Mouse (Mus musculus) neural tube, embryonic 12.5 days (tissue): ENCODE results near the gene Rims1. TPM values are rescaled to one million over a fixed set of nuclear protein-coding genes. Genes with fewer than 3 reads are reported as not detected.

ENCODE experiments used
- ATAC-seq: fragments of 200-750 bp; cut with Nextera tagmentation; 2 replicates; pipeline ENCODE4 v1.8.0; 2017; ENCODE audit warnings: low read depth, mild to moderate bottlenecking, moderate TSS enrichment, moderate library complexity; ENCODE audit not compliant: low FRiP score
- H3K27ac ChIP-seq: fragments of 300-500 bp; sonication (generic); 2 replicates; pipeline ENCODE4 v1.5.1; 2016
- H3K27me3 ChIP-seq: fragments of 300-500 bp; sonication (generic); replicated peaks from 2 replicates; pipeline ENCODE4 v1.6.1; 2016; ENCODE audit warnings: mild to moderate bottlenecking
- H3K36me3 ChIP-seq: fragments of 300-500 bp; sonication (generic); 2 replicates; pipeline ENCODE4 v1.6.1; 2016; ENCODE audit warnings: mild to moderate bottlenecking
- H3K4me1 ChIP-seq: fragments of 300-500 bp; sonication (generic); 2 replicates; pipeline ENCODE4 v1.6.1; 2016
- H3K4me2 ChIP-seq: fragments of 300-500 bp; sonication (generic); replicated peaks from 2 replicates; pipeline ENCODE4 v1.6.1; 2016; ENCODE audit warnings: mild to moderate bottlenecking
- H3K4me3 ChIP-seq: fragments of 300-500 bp; sonication (generic); 2 replicates; pipeline ENCODE4 v1.5.1; 2016
- H3K9ac ChIP-seq: fragments of 300-500 bp; sonication (generic); 2 replicates; pipeline ENCODE4 v1.6.1; 2016; ENCODE audit warnings: mild to moderate bottlenecking
- H3K9me3 ChIP-seq: fragments of 300-500 bp; sonication (generic); 2 replicates; pipeline ENCODE4 v1.6.1; 2016; ENCODE audit warnings: mild to moderate bottlenecking
- WGBS: fragments of 180-500 bp; shearing (Covaris S2); methylation state at CpG from one replicate; pipeline ENCODE4 v1.1.7; 2016; 5-methylcytosine and 5-hydroxymethylcytosine counted together
- polyA plus RNA-seq: library from polyadenylated mRNA; unstranded; fragments of >200 nt; fragmentation: Nextera tagmentation; extraction: Ambion mirVana; gene quantifications from 2 replicates; pipeline ENCODE4 v1.2.1, GENCODE M21; 2016

Rims1 gene
- polyA plus RNA-seq, 1 experiment from 2014 or later = 6.9 TPM

GRCm38 (mm10) chr1:22293953-22294352 is 511.8 kb downstream of the Rims1 start:
- H3K9me3 ChIP-seq = no peaks in the 10 kb centered on the region
- WGBS = 13% methylated on average over 3 of the region's 3 CpGs
- ATAC-seq = no peak
- H3K4me3 ChIP-seq = no peak overlapping the region
- H3K36me3 ChIP-seq = no peaks in the 10 kb centered on the region
- no peak overlapping the region for H3K27ac ChIP-seq
- no peaks in the 10 kb centered on the region for H3K27me3 ChIP-seq
- H3K4me1 ChIP-seq = no peaks in the 10 kb centered on the region
- H3K4me2 ChIP-seq = no peak overlapping the region
- H3K9ac ChIP-seq = no peak overlapping the region

DNA sequence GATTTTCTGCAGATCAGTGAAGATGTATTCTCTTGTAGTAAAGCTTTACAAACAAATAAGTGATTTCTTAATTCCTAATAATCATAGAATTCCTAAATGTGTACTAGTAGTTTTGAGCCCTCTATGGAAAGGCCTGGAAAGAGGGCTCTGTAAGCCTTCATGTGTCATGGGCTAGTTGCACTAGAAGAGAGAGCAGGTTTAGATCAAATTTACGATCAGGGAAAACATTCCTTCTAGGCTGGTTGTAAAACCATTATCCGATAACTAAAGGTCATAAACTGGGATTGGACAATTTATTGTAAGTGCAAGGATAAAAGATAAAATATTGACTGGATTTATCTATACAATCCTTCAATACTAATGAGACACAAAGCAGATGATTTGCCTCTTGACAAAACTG is 512.5 kb downstream of the Rims1 start:
- H3K27ac ChIP-seq = no peak overlapping the region
- no peak for ATAC-seq
- H3K27me3 ChIP-seq = no peaks in the 10 kb centered on the region
- H3K36me3 ChIP-seq = no peaks in the 10 kb centered on the region
- H3K9ac ChIP-seq = no peak overlapping the region
- no peak overlapping the region for H3K4me2 ChIP-seq
- H3K4me1 ChIP-seq = no peaks in the 10 kb centered on the region
- no peaks in the 10 kb centered on the region for H3K9me3 ChIP-seq
- no peak overlapping the region for H3K4me3 ChIP-seq
- 51% methylated on average over 2 of the region's 2 CpGs for WGBS

- no peaks in the 10 kb centered on the region for H3K9me3 ChIP-seq
- H3K27me3 ChIP-seq = no peaks in the 10 kb centered on the region
- no peak overlapping the region for H3K9ac ChIP-seq
- WGBS = 68% methylated on average over 2 of the region's 2 CpGs
- H3K4me2 ChIP-seq = no peak overlapping the region
- H3K4me1 ChIP-seq = no peaks in the 10 kb centered on the region
- ATAC-seq = no peak
- no peak overlapping the region for H3K27ac ChIP-seq
- no peaks in the 10 kb centered on the region for H3K36me3 ChIP-seq
- H3K4me3 ChIP-seq = no peak overlapping the region
Observed at GRCm38 (mm10) chr1:22286807-22287206, 519.0 kb downstream of the Rims1 start.

DNA sequence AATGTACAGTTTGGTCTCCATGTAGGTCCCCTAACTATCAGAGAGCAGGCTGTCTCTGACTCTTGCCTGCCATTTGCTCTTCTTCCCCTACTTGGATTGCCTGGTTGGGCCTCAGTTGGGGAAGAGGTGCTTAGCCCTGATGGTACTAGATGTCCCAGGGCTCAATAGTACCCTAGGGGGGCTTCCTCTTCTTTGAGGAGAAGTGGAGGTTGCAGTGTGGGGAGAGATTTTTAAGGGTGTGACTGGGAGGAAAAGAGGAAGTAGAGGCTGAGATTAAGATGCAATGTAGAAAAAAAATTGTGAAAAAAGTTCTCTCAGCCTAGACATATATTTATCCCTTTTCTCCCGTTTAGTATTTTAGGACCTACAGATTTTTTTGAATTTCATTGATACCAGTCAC is 525.8 kb downstream of the Rims1 start:
- Histone ChIP-seq H3K9me3 (no peaks in the 10 kb centered on the region), H3K27ac (no peak overlapping the region), H3K36me3 (no peaks in the 10 kb centered on the region), H3K4me1 (no peaks in the 10 kb centered on the region), H3K9ac (no peak overlapping the region), H3K4me2 (no peak overlapping the region), H3K4me3 (no peak overlapping the region), H3K27me3 (no peaks in the 10 kb centered on the region)
- WGBS = 86% methylated on average over 1 of the region's 1 CpGs
- ATAC-seq = no peak

DNA sequence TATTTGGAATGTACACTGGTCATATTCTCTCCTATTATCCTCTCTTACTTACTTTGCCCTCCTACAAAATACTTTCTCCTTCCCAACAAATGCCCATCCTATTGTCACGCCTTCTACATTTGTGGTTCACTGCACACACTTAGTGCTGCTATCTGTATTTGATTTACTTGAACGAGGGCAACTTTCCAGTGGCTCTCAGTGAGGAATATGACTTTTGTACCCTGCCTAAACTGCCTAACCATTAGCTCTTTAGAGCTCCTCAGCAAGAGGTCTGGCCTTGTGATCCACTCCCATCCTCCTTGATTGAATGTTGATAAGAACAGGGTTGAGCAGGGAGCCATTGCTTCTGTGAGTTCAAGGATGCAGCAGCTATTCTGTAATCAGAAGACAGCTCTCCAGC is 531.7 kb downstream of the Rims1 start:
- Histone ChIP-seq H3K27me3 (no peaks in the 10 kb centered on the region), H3K4me2 (no peak overlapping the region), H3K27ac (no peak overlapping the region), H3K4me1 (no peaks in the 10 kb centered on the region), H3K36me3 (no peaks in the 10 kb centered on the region), H3K9me3 (no peaks in the 10 kb centered on the region), H3K4me3 (no peak overlapping the region), H3K9ac (no peak overlapping the region)
- 76% methylated on average over 2 of the region's 2 CpGs for WGBS
- ATAC-seq = no peak

DNA sequence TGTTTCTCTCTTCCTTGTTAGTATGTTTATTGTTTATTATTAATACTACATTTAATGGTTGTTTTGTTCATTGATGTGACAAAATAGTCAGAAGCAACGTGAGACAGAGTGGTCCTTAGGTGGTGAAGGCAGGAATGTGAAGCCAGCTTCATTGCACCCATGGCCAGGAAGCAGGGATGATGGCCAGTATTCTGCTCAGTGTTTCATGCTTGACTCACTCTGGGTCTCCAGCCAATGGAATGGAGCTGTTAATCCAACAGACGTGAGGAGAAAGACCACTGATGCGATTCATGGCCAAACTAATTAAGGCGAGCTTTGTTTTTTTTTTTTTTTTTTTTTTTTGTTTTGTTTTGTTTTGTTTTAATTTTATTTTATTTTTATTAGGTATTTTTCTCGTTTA is 535.7 kb downstream of the Rims1 start:
- Histone ChIP-seq H3K4me3 (no peak overlapping the region), H3K9ac (no peak overlapping the region), H3K36me3 (no peaks in the 10 kb centered on the region), H3K27me3 (no peaks in the 10 kb centered on the region), H3K4me2 (no peak overlapping the region), H3K9me3 (no peaks in the 10 kb centered on the region), H3K27ac (no peak overlapping the region), H3K4me1 (no peaks in the 10 kb centered on the region)
- 75% methylated on average over 5 of the region's 5 CpGs for WGBS
- no peak for ATAC-seq

DNA sequence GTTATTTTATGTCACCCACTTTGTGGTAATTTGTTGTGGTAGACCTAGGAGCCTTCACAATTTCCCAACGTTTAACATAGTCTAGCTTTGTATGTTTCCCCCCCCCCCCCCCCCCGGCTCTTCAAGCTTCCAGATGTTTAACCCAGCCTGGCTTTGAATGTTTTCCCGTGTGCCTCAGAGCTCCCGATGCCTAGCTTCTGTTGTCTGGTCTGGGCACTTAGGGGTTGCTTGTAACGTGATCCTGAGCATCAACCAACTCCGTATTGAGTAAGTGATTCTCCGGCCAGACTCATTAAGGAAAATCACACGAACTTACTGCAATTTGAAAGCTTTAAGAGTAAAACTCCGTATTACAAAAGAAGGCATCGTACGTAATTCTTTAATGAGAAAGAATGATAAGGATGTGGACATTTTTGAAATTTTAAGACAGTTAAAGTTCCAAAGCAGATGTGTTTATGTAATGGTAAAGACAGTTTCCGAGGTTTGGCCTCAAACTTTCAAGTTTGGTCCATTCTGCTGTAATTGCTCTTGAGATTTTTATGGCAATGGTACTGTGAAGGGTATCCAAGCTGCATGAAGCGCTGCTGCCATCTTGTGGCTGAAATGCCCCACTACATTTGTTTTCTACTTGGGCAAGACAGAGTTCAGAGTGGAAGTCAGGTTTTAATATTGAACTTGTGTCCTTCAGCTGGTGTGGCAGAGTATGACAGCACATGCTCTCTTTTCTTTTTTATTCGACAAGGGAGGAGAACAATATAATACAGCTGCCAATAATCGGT is 537.0 kb downstream of the Rims1 start:
- Histone ChIP-seq H3K9me3 (no peaks in the 10 kb centered on the region), H3K9ac (no peak overlapping the region), H3K27me3 (no peaks in the 10 kb centered on the region), H3K4me2 (no peak overlapping the region), H3K36me3 (no peaks in the 10 kb centered on the region), H3K4me3 (no peak overlapping the region), H3K27ac (no peak overlapping the region), H3K4me1 (no peaks in the 10 kb centered on the region)
- peak; percentile 66 for ATAC-seq
- 36% methylated on average over 15 of the region's 15 CpGs for WGBS

- H3K36me3 ChIP-seq = no peaks in the 10 kb centered on the region
- H3K9ac ChIP-seq = no peak overlapping the region
- H3K27me3 ChIP-seq = no peaks in the 10 kb centered on the region
- no peak overlapping the region for H3K4me2 ChIP-seq
- H3K4me3 ChIP-seq = no peak overlapping the region
- 46% methylated on average over 10 of the region's 10 CpGs for WGBS
- ATAC-seq = 0 out of 2 replicates have a peak, but pooled peaks have one; percentile 54
- no peak overlapping the region for H3K27ac ChIP-seq
- H3K9me3 ChIP-seq = no peaks in the 10 kb centered on the region
- H3K4me1 ChIP-seq = no peaks in the 10 kb centered on the region
Observed at GRCm38 (mm10) chr1:22266491-22266890, 539.3 kb downstream of the Rims1 start.

DNA sequence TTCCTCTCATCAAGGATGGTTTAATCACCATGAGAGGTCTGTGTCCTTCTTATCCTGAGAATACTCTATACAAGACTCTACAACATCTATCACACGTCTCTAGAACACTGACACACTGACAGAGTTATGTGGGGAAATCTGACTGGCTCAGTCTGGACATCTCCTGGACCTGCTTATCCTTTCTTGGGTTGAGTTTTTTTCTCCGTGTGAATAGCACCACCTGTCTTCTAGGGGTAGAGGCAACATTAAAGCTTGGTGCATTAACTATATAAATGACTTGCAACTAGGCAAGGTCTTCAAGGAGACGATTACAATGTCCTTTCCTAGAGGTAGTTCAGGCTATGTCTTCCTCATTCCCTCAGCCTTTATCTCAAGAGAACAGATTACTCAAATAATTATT is 540.3 kb downstream of the Rims1 start:
- ATAC-seq = no peak
- 78% methylated on average over 3 of the region's 3 CpGs for WGBS
- Histone ChIP-seq H3K36me3 (no peaks in the 10 kb centered on the region), H3K9ac (no peak overlapping the region), H3K4me1 (no peaks in the 10 kb centered on the region), H3K9me3 (no peaks in the 10 kb centered on the region), H3K4me3 (no peak overlapping the region), H3K27me3 (no peaks in the 10 kb centered on the region), H3K27ac (no peak overlapping the region), H3K4me2 (no peak overlapping the region)

DNA sequence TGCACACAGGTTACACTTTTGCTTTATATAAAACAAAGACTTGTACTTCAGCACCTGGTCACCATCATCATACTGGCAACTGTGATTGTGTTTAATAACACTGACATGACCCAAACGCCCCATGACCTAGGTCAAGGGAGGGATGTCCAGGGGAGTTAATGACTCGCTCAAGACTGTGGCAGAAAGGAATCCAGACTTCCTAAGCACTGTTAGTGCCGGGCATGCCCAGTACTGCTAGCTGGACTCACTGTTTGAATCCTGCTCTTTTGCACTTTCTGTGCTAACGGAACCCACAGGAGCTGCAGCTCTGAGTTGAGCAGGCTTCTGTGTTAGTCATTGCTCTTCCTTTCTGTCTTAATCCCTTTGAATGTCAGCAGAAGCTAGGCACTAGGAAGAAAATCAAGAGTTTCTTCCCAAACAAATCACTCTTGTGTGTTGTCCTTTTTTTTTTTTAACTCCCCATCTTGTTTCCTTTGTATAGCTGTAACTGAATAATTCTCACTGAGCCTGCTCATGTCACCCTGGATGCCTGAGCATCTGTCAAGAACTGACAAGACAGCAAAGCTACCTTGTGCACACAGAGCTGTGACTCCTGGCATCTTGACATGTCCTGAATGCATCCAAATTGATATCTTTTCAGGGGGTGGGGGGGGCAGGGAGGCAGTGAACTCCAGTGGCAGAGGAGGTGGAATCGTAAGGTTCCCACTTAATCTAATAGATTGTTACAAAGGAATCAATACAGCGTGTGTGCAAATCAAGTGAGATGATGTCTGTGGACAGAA is 543.4 kb downstream of the Rims1 start:
- Histone ChIP-seq H3K4me2 (no peak overlapping the region), H3K36me3 (no peaks in the 10 kb centered on the region), H3K4me1 (no peaks in the 10 kb centered on the region), H3K9ac (no peak overlapping the region), H3K4me3 (no peak overlapping the region), H3K27me3 (no peaks in the 10 kb centered on the region), H3K27ac (no peak overlapping the region), H3K9me3 (no peaks in the 10 kb centered on the region)
- WGBS = 62% methylated on average over 6 of the region's 6 CpGs
- no peak for ATAC-seq

DNA sequence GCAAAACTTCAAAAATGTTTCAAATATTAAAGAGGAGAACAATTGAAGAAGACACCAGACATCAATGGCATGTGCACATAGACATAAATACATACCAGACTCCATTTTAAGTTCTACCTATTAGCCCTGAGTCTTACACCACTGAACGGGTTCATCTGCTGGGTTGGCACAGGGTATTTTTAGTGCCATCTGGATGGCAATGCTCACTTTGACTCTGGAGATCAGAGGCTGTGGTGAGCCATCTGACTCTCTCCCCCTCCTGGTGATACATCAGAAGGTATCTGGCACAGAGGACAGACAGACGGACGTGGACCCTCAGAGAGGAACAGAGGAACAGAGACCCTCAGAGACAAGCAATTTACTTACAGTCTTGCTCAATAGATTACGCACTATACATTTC is 544.1 kb downstream of the Rims1 start:
- WGBS = 84% methylated on average over 4 of the region's 4 CpGs
- Histone ChIP-seq H3K27ac (no peak overlapping the region), H3K9ac (no peak overlapping the region), H3K9me3 (no peaks in the 10 kb centered on the region), H3K36me3 (no peaks in the 10 kb centered on the region), H3K4me1 (no peaks in the 10 kb centered on the region), H3K4me2 (no peak overlapping the region), H3K4me3 (no peak overlapping the region), H3K27me3 (no peaks in the 10 kb centered on the region)
- no peak for ATAC-seq

DNA sequence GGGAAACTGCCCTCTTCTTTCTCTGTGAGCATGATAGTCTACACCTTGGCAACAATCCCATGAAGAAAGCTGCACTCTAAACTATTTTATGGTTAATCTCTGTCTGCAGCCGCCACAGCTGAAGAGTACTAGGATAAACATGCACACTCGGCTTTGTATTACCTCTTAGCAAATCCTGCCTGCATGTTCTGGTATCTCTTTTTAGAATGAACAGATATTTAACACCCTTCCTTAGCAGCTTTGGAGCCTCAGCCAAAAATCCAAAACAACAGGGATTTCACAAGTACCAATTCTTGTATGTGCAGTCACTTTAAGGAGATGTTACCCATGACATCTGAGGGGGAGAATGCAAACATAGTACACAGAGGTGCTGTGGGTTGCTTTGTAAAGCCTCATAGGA is 545.5 kb downstream of the Rims1 start:
- no peak for ATAC-seq
- Histone ChIP-seq H3K4me2 (no peak overlapping the region), H3K9ac (no peak overlapping the region), H3K27ac (no peak overlapping the region), H3K9me3 (no peaks in the 10 kb centered on the region), H3K27me3 (no peaks in the 10 kb centered on the region), H3K36me3 (no peaks in the 10 kb centered on the region), H3K4me3 (no peak overlapping the region), H3K4me1 (no peaks in the 10 kb centered on the region)
- 90% methylated on average over 2 of the region's 2 CpGs for WGBS

DNA sequence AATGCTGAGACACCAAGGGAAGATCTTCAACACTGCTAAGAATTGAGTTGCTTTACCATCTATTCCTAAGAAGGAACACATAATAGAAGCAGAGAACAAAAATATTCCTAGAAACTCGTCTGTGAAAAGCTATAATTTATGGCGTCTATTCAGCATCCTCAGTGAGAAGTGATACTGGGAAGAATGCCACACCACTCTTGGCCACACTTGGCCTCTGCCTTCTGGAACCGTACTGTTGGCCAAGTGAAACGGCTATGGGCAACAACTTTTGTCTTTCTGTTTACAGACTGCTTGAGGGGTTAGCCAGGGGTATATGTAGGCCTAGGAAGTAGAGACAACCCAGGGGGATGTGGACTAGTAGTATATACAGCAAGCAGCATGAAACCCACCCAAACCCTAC is 547.4 kb downstream of the Rims1 start:
- no peaks in the 10 kb centered on the region for H3K9me3 ChIP-seq
- H3K9ac ChIP-seq = no peak overlapping the region
- no peaks in the 10 kb centered on the region for H3K36me3 ChIP-seq
- H3K27ac ChIP-seq = no peak overlapping the region
- no peaks in the 10 kb centered on the region for H3K27me3 ChIP-seq
- H3K4me2 ChIP-seq = no peak overlapping the region
- no peaks in the 10 kb centered on the region for H3K4me1 ChIP-seq
- 73% methylated on average over 4 of the region's 4 CpGs for WGBS
- no peak for ATAC-seq
- H3K4me3 ChIP-seq = no peak overlapping the region
